Mouse (Mus musculus): ENCODE measurements at regions not wholly inside any gene's neighbourhood (a gene's known extent, or its start where the extent isn't known, plus 50 kb on each side); places are given as distances from the start of the nearest gene placed in this dataset.

- CTCF ChIA-PET: no interaction called here
Observed at GRCm38 (mm10) chr13:45277842-45278416, 111.6 kb upstream of the Mylip start.

- CTCF ChIA-PET: no interaction called here
Observed at GRCm38 (mm10) chr13:45281106-45281505, 108.4 kb upstream of the Mylip start.

- CTCF ChIA-PET: interaction anchor here (0.6 kb wide), 1 partner anchor 49 kb away, joined by 7 read pairs; no protein-coding TSS in a partner anchor
Observed at GRCm38 (mm10) chr13:45286651-45287050, 102.9 kb upstream of the Mylip start.

- CTCF ChIA-PET: no interaction called here
Observed at GRCm38 (mm10) chr13:45287217-45287616, 102.3 kb upstream of the Mylip start.

- CTCF ChIA-PET: interaction anchor here (0.6 kb wide), 1 partner anchor 80 kb away, joined by 3 read pairs; no protein-coding TSS in a partner anchor
Observed at GRCm38 (mm10) chr13:45289976-45290375, 99.6 kb upstream of the Mylip start.

- CTCF ChIA-PET: interaction anchor here (0.6 kb wide), 1 partner anchor 276 kb away, joined by 5 read pairs; no protein-coding TSS in a partner anchor
Observed at GRCm38 (mm10) chr13:45294691-45295090, 94.9 kb upstream of the Mylip start.

GRCm38 (mm10) chr13:45300610-45301009, 88.9 kb upstream of the Mylip start:
- CTCF ChIA-PET: no interaction called here

GRCm38 (mm10) chr13:45301191-45301905, 88.2 kb upstream of the Mylip start:
- CTCF ChIA-PET: no interaction called here

GRCm38 (mm10) chr13:45302796-45303195, 86.7 kb upstream of the Mylip start:
- CTCF ChIA-PET: no interaction called here

GRCm38 (mm10) chr13:45306177-45306576, 83.4 kb upstream of the Mylip start:
- CTCF ChIA-PET: no interaction called here

- CTCF ChIA-PET: interaction anchor here (0.6 kb wide), 1 partner anchor 1927 kb away, joined by 8 read pairs; no protein-coding TSS in a partner anchor
Observed at GRCm38 (mm10) chr13:45307226-45307625, 82.3 kb upstream of the Mylip start.

GRCm38 (mm10) chr13:45319646-45320045, 69.9 kb upstream of the Mylip start:
- CTCF ChIA-PET: no interaction called here

- CTCF ChIA-PET: interaction anchor here (0.6 kb wide), 1 partner anchor 843 kb away, joined by 5 read pairs; no protein-coding TSS in a partner anchor
Observed at GRCm38 (mm10) chr13:45325736-45326293, 63.7 kb upstream of the Mylip start.

- CTCF ChIA-PET: no interaction called here
Observed at GRCm38 (mm10) chr13:45326751-45327150, 62.8 kb upstream of the Mylip start.

- CTCF ChIA-PET: interaction anchor here (1.2 kb wide), 1 partner anchor 10 kb away, joined by 5 read pairs; no protein-coding TSS in a partner anchor
Observed at GRCm38 (mm10) chr13:45330561-45330960, 59.0 kb upstream of the Mylip start.

- CTCF ChIA-PET: no interaction called here
Observed at GRCm38 (mm10) chr13:45332031-45332430, 57.5 kb upstream of the Mylip start.

- CTCF ChIA-PET: no interaction called here
Observed at GRCm38 (mm10) chr13:45333634-45334033, 55.9 kb upstream of the Mylip start.
